Mouse (Mus musculus): Measurements from ENCODE around the gene Sds.
A peak's percentile ranks its signal among the peaks of the same experiment; 100 is the strongest.

Sds gene

GRCm38 (mm10) chr5:120439887-120440670 is 36.2 kb upstream of the Sds start:
- no peak for DNase-seq (ENCODE audit: low spot score in 2 of 2)

GRCm38 (mm10) chr5:120440733-120441132 is 35.6 kb upstream of the Sds start:
- peak; percentile 47 to 66 for DNase-seq (ENCODE audit: low spot score in 2 of 2)

- no peak for DNase-seq (ENCODE audit: low spot score in 2 of 2)
Observed at GRCm38 (mm10) chr5:120447305-120447704, 29.0 kb upstream of the Sds start.

- no peak for DNase-seq (ENCODE audit: low spot score in 2 of 2)
Observed at GRCm38 (mm10) chr5:120454756-120455337, 21.5 kb upstream of the Sds start.

GRCm38 (mm10) chr5:120456253-120456652 is 20.1 kb upstream of the Sds start:
- DNase-seq (ENCODE audit: low spot score in 2 of 2) = no peak

- DNase-seq (ENCODE audit: low spot score in 2 of 2) = no peak
Observed at GRCm38 (mm10) chr5:120456841-120457554, 19.3 kb upstream of the Sds start.

GRCm38 (mm10) chr5:120457628-120458027 is 18.7 kb upstream of the Sds start:
- peak in 1 of 2 experiments; percentile 38 for DNase-seq (ENCODE audit: low spot score in 2 of 2)

- no peak for DNase-seq (ENCODE audit: low spot score in 2 of 2)
Observed at GRCm38 (mm10) chr5:120459133-120459532, 17.2 kb upstream of the Sds start.

- DNase-seq (ENCODE audit: low spot score in 2 of 2) = no peak
Observed at GRCm38 (mm10) chr5:120461902-120462301, 14.4 kb upstream of the Sds start.

GRCm38 (mm10) chr5:120464321-120464720 is 12.0 kb upstream of the Sds start:
- no peak for DNase-seq (ENCODE audit: low spot score in 2 of 2)

- DNase-seq (ENCODE audit: low spot score in 2 of 2) = peak; percentile 28 to 29
Observed at GRCm38 (mm10) chr5:120465062-120465461, 11.3 kb upstream of the Sds start.

GRCm38 (mm10) chr5:120465860-120466259 is 10.5 kb upstream of the Sds start:
- DNase-seq (ENCODE audit: low spot score in 2 of 2) = peak; percentile 38 to 51

GRCm38 (mm10) chr5:120467026-120467425 is 9.3 kb upstream of the Sds start:
- no peak for DNase-seq (ENCODE audit: low spot score in 2 of 2)

- no peak for DNase-seq (ENCODE audit: low spot score in 2 of 2)
Observed at GRCm38 (mm10) chr5:120468336-120468735, 8.0 kb upstream of the Sds start.

- no peak for DNase-seq (ENCODE audit: low spot score in 2 of 2)
Observed at GRCm38 (mm10) chr5:120468830-120469229, 7.5 kb upstream of the Sds start.

- DNase-seq (ENCODE audit: low spot score in 2 of 2) = no peak
Observed at GRCm38 (mm10) chr5:120471538-120471937, 4.8 kb upstream of the Sds start.

GRCm38 (mm10) chr5:120472770-120473169 is 3.6 kb upstream of the Sds start, which contains the start of gene Sdsl:
Sdsl (minus strand) TSS chr5:120472810.
- no peak for DNase-seq (ENCODE audit: low spot score in 2 of 2)

GRCm38 (mm10) chr5:120473361-120473760 is 3.0 kb upstream of the Sds start:
- no peak for DNase-seq (ENCODE audit: low spot score in 2 of 2)

GRCm38 (mm10) chr5:120475861-120476260 is 465 bp upstream of the Sds start:
- DNase-seq (ENCODE audit: low spot score in 2 of 2) = no peak

GRCm38 (mm10) chr5:120477993-120478392 is 1.7 kb downstream of the Sds start:
- DNase-seq (ENCODE audit: low spot score in 2 of 2) = no peak

- DNase-seq (ENCODE audit: low spot score in 2 of 2) = no peak
Observed at GRCm38 (mm10) chr5:120479538-120479937, 3.2 kb downstream of the Sds start.

GRCm38 (mm10) chr5:120481205-120481604 is 4.9 kb downstream of the Sds start:
- no peak for DNase-seq (ENCODE audit: low spot score in 2 of 2)

GRCm38 (mm10) chr5:120483399-120483798 is 7.1 kb downstream of the Sds start:
- no peak for DNase-seq (ENCODE audit: low spot score in 2 of 2)
